Mouse (Mus musculus) brain, embryonic 14.5 days (tissue): ENCODE measurements at regions not wholly inside any gene's neighbourhood (a gene's known extent, or its start where the extent isn't known, plus 50 kb on each side); places are given as distances from the start of the nearest gene placed in this dataset.

Experiments used
- DNase-seq: peaks from one replicate; pipeline ENCODE4 v3.0.0-alpha.2; 2011; ENCODE audit warnings: low read depth
- CTCF ChIP-seq: fragments of 200-500 bp; IDR thresholded peaks from 2 replicates; pipeline ENCODE4 v1.5.1; 2012; ENCODE audit warnings: inconsistent platforms, mild to moderate bottlenecking, moderate library complexity, borderline replicate concordance; ENCODE audit not compliant: insufficient read depth, insufficient read length; ENCODE audit errors: extremely low read depth
- POLR2A ChIP-seq: fragments of 200-500 bp; IDR thresholded peaks from 2 replicates; pipeline ENCODE4 v1.6.1; 2012; ENCODE audit warnings: mild to moderate bottlenecking, inconsistent platforms, borderline replicate concordance; ENCODE audit not compliant: poor library complexity, insufficient read depth, insufficient read length, severe bottlenecking; ENCODE audit errors: extremely low read depth

DNA sequence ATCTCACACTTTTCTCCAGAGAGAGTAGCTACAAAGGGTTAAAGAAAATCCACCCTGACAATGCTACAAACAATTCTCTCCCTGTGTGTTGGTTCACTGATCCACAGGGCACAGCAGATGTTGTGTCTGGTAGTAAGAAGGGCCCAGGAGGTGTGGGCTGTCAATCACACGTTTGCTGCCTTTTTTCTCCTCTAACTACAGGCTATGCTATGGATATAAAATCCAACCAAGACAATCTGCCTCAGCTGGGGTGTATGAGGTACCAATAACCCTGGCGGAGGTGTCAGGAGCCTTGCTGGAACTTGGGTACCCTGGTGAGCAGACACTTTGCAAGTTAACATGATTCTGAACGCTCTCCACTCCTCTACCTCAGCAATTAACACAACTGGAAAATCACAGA is 1002.1 kb upstream of the Pou3f2 start:
- TF ChIP-seq CTCF: no peak
- no peak for TF ChIP-seq POLR2A
- peak; percentile 92 for DNase-seq

DNA sequence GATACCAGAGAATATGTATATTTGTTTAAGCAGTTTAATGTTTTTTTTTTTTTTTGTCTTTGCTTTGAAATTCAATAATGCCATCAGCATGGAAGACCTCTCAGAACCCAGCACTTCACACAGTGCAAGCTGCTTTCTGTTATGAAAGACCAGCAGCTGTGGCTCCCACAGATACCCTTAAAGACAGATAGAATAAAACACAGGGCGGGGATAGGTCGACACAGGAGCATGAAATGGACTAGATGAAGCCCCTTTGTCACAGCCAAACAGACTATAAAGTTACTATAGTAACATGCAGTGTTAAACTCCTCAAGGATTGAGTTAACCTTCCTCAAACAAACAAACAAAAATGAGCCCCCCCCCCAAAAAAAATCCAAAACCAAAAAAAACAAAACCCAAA is 1003.1 kb upstream of the Pou3f2 start:
- TF ChIP-seq POLR2A: no peak
- no peak for TF ChIP-seq CTCF
- peak; percentile 72 for DNase-seq

DNA sequence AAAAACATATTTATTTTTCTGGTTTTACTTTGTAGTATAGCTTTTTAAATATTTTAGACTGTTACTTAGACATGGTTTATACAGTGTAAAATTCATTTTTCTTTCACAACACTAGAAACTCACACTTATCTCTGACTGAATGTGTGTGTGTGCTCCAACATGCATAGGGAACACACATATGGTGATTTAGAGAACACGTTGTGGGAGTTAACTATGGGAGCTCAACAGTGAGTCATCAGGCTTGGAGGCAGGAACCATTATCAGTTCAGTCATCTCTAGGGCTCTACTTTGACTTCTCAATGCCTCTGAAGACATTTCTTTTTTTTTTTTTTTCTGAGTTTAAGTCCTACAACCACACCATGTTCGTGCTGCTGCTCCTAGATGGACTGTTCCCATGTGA is 997.5 kb upstream of the Mms22l start:
- DNase-seq: no peak
- TF ChIP-seq CTCF (no peak), POLR2A (no peak)

DNA sequence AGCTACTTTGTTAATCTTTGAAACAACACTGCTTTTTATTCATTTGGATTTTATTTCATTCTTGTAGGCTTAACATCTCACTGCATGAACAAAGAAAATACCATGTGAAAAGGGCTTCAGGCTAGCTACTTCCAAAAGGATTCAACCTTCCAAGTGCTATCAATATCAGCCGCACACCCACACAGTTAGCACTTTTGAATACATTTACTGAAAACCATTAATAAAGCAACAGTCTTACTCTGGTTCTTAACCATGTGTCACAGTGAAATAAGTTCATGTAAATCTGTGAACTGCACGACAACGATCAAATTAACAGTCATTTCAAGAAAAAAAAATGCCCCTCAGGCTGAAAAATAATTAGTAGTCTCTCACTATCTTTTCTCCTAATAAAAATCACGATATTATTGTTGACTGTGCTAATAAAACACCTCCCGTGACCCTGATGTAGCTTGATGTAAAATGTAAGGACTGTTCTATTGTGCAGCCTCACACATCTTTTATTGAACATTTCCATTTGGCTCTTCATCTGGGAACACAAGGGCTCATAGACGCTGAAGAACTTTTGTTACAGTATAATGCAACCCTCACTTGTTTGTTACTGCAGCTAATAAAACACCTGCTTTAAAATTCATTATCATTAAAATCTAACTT is 991.4 kb upstream of the Mms22l start:
- DNase-seq: peak; percentile 73
- TF ChIP-seq CTCF: no peak
- no peak for TF ChIP-seq POLR2A

DNA sequence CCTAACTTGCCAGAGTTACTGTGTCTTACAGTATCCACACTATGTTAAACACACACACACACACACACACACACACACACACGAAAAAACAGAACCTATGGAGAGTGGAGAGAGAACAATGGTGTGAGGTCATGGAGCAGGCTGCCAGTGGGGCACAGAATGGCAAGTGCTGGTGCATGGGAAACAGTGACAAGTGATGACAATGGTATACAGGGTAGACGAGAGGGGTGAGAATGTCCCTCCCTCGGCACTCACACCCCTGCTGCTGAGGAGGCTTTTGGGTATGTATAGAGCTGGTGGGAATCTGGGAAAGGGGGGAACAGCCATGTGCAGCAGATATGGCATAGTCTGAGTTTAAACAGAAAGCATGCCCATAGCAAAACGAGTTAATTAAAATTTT is 985.4 kb upstream of the Mms22l start:
- DNase-seq: peak; percentile 75
- TF ChIP-seq POLR2A: no peak
- no peak for TF ChIP-seq CTCF

DNA sequence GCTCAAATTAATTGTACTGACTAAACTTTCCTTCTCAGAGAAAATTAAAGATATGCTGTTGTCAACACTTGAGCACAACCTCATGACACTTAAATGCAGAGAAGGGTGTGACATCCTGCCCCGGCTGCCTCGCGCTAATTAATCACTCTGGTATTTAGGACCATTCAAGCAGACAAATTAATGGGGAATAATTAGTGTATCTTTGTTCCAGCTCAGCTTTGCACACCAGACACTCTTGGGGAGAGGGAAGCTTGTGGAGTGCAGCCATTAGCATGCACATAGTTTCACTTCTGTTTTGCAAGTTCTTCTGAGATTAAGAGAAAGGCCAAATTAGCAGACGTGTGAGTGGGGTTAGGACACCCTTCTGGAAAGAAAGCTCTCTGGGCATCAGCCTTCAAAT is 984.2 kb upstream of the Mms22l start:
- peak; percentile 96 for DNase-seq
- TF ChIP-seq CTCF (no peak), POLR2A (no peak)

DNA sequence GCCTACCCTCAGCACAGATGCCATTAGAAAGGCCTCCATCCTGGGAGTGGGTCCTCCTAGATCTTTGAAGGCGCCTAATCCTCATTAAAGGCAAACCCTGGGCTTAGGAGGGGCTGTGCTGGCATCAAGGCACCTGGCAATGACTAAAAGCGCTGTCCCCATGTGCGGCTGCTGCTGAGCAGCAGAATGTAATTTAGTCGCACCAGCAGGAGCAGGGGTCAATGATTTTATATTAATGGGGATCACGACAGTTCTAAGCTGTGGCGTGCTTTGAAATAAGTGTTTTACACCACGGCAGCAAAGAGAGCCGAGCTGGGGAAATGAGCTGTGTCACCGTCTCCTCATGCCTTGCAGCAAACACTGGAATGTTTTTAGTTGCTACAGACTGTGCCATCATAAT is 982.3 kb upstream of the Mms22l start:
- peak; percentile 94 for DNase-seq
- TF ChIP-seq POLR2A: no peak
